Mouse (Mus musculus) liver, postnatal 0 days (tissue): Measurements from ENCODE around the gene Serpina10. TPM values are rescaled to one million over a fixed set of nuclear protein-coding genes. Genes with fewer than 3 reads are reported as not detected.
"Not testable (repeated sequence)": the region's sequence is repeated elsewhere in the genome, so short reads cannot be mapped to it uniquely, and the experiment has no call there.

Source experiments
- ATAC-seq: fragments of 200-750 bp; cut with Nextera tagmentation; 2 replicates; pipeline ENCODE4 v1.8.0; 2017; ENCODE audit warnings: mild to moderate bottlenecking, moderate library complexity
- DNase-seq: peaks from one replicate; pipeline ENCODE4 v3.0.0-alpha.2; 2016
- H3K27ac ChIP-seq: fragments of 300-500 bp; sonication (generic); 2 replicates; pipeline ENCODE4 v1.5.1; 2014; ENCODE audit warnings: antibody characterized with exemption, moderate library complexity, mild to moderate bottlenecking, low read depth
- H3K27me3 ChIP-seq: fragments of 300-500 bp; sonication (generic); 2 replicates; pipeline ENCODE4 v1.6.1; 2014; ENCODE audit warnings: low read length, control low read depth, mixed read lengths; ENCODE audit not compliant: insufficient read depth
- H3K36me3 ChIP-seq: fragments of 300-500 bp; sonication (generic); replicated peaks from 2 replicates; pipeline ENCODE4 v1.6.1; 2014; ENCODE audit warnings: mild to moderate bottlenecking, control low read depth, low read length, moderate library complexity, mixed read lengths; ENCODE audit not compliant: insufficient read depth
- H3K4me1 ChIP-seq: fragments of 300-500 bp; sonication (generic); 2 replicates; pipeline ENCODE4 v1.6.1; 2014; ENCODE audit warnings: antibody characterized with exemption, mild to moderate bottlenecking, control low read depth; ENCODE audit not compliant: insufficient read depth
- H3K4me2 ChIP-seq: fragments of 300-500 bp; sonication (generic); 2 replicates; pipeline ENCODE4 v1.6.1; 2014; ENCODE audit warnings: low read depth, mild to moderate bottlenecking, low read length, moderate library complexity, mixed read lengths
- H3K4me3 ChIP-seq: fragments of 300-500 bp; sonication (generic); 2 replicates; pipeline ENCODE4 v1.5.1; 2014; ENCODE audit warnings: low read depth, low read length
- H3K9ac ChIP-seq: fragments of 300-500 bp; sonication (generic); replicated peaks from 2 replicates; pipeline ENCODE4 v1.6.1; 2014; ENCODE audit warnings: mild to moderate bottlenecking, moderate library complexity
- H3K9me3 ChIP-seq: fragments of 300-500 bp; sonication (generic); 2 replicates; pipeline ENCODE4 v1.6.1; 2016; ENCODE audit warnings: mild to moderate bottlenecking, control low read depth, low read length, mixed read lengths
- CTCF ChIP-seq: sonication (generic); IDR thresholded peaks from 2 replicates; pipeline ENCODE4 v1.5.1; 2016; ENCODE audit warnings: antibody characterized with exemption, low read depth
- EP300 ChIP-seq: IDR thresholded peaks from 2 replicates; pipeline ENCODE4 v1.6.1; 2016; ENCODE audit warnings: antibody characterized with exemption, low read depth, mild to moderate bottlenecking
- WGBS: fragments of 180-500 bp; shearing (Covaris S2); extraction: QIAGEN DNeasy Blood & Tissue Kit; methylation state at CpG from one replicate; pipeline ENCODE4 v1.1.7; 2014; ENCODE audit not compliant: insufficient replicate concordance; 5-methylcytosine and 5-hydroxymethylcytosine counted together
- polyA plus RNA-seq: library from polyadenylated mRNA; unstranded; fragments of >200 nt; fragmentation: Nextera tagmentation; extraction: Ambion mirVana; gene quantifications from 2 replicates; pipeline ENCODE4 v1.2.1, GENCODE M21; 2015

Gene Serpina10
- polyA plus RNA-seq, 1 experiment from 2014 or later, result 47.6 TPM

GRCm38 (mm10) chr12:103665286-103665685 is 34.0 kb upstream of the Serpina10 start:
- WGBS, result 71% methylated on average over 3 of the region's 3 CpGs
- Histone ChIP-seq H3K27me3 (no peaks in the 10 kb centered on the region), H3K4me2 (no peak overlapping the region), H3K27ac (no peak overlapping the region), H3K9me3 (0 out of 2 replicates have a peak, but pooled peaks cover 3% of the 10 kb centered on the region), H3K4me3 (no peak overlapping the region), H3K4me1 (0 out of 2 replicates have a peak, but pooled peaks cover 1% of the 10 kb centered on the region), H3K36me3 (no peaks in the 10 kb centered on the region), H3K9ac (no peak overlapping the region)
- TF ChIP-seq EP300 (no peak), CTCF (no peak)
- no peak for DNase-seq
- ATAC-seq, result no peak

- not testable (repeated sequence) for H3K9me3 ChIP-seq, H3K4me1 ChIP-seq, H3K4me2 ChIP-seq, H3K27ac ChIP-seq, H3K4me3 ChIP-seq, DNase-seq, H3K27me3 ChIP-seq, H3K36me3 ChIP-seq, H3K9ac ChIP-seq
- peak; percentile 86 for ATAC-seq
Observed at GRCm38 (mm10) chr12:103662053-103662452, 30.8 kb upstream of the Serpina10 start.

GRCm38 (mm10) chr12:103660076-103660475 is 28.8 kb upstream of the Serpina10 start:
- Histone ChIP-seq H3K4me3 (no peak overlapping the region), H3K36me3 (no peaks in the 10 kb centered on the region), H3K27ac (no peak overlapping the region), H3K4me1 (peaks cover 8% of the 10 kb centered on the region; the same call in 1 of the 2 replicates), H3K9ac (no peak overlapping the region), H3K4me2 (no peak overlapping the region), H3K9me3 (no peaks in the 10 kb centered on the region), H3K27me3 (no peaks in the 10 kb centered on the region)
- no peak for ATAC-seq
- TF ChIP-seq CTCF, result no peak
- TF ChIP-seq EP300, result no peak
- no peak for DNase-seq
- 70% methylated on average over 5 of the region's 5 CpGs for WGBS

GRCm38 (mm10) chr12:103659171-103659570 is 27.9 kb upstream of the Serpina10 start:
- ATAC-seq (no peak), DNase-seq (no peak)
- 65% methylated on average over 2 of the region's 2 CpGs for WGBS
- Histone ChIP-seq H3K36me3 (no peaks in the 10 kb centered on the region), H3K27me3 (no peaks in the 10 kb centered on the region), H3K27ac (no peak overlapping the region), H3K4me3 (no peak overlapping the region), H3K9ac (no peak overlapping the region), H3K4me2 (no peak overlapping the region), H3K4me1 (peaks cover 8% of the 10 kb centered on the region; the same call in 1 of the 2 replicates), H3K9me3 (no peaks in the 10 kb centered on the region)
- TF ChIP-seq EP300, result no peak

GRCm38 (mm10) chr12:103657991-103658390 is 26.7 kb upstream of the Serpina10 start:
- H3K4me3 ChIP-seq, result no peak overlapping the region
- H3K9ac ChIP-seq, result no peak overlapping the region
- DNase-seq, result no peak
- ATAC-seq, result no peak
- H3K4me1 ChIP-seq, result peaks cover 8% of the 10 kb centered on the region; the same call in 1 of the 2 replicates
- TF ChIP-seq EP300, result no peak
- no peaks in the 10 kb centered on the region for H3K9me3 ChIP-seq
- WGBS, result 69% methylated on average over 10 of the region's 10 CpGs
- no peak overlapping the region for H3K4me2 ChIP-seq
- H3K27me3 ChIP-seq, result no peaks in the 10 kb centered on the region
- no peak overlapping the region for H3K27ac ChIP-seq
- H3K36me3 ChIP-seq, result no peaks in the 10 kb centered on the region

- no peak for TF ChIP-seq CTCF
- no peaks in the 10 kb centered on the region for H3K27me3 ChIP-seq
- peaks cover 8% of the 10 kb centered on the region; the same call in 1 of the 2 replicates for H3K4me1 ChIP-seq
- no peak within 1 kb of the TSS for H3K9ac ChIP-seq
- WGBS, result 51% methylated on average over 9 of the region's 9 CpGs
- no peaks in the 10 kb centered on the region for H3K36me3 ChIP-seq
- H3K9me3 ChIP-seq, result no peaks in the 10 kb centered on the region
- no peak within 1 kb of the TSS for H3K4me3 ChIP-seq
- no peak within 1 kb of the TSS for H3K27ac ChIP-seq
- DNase-seq, result no peak
- ATAC-seq, result no peak
- no peak within 1 kb of the TSS for H3K4me2 ChIP-seq
Observed at GRCm38 (mm10) chr12:103656848-103657626, 25.8 kb upstream of the Serpina10 start, which contains the start of gene Serpina6. Gene Serpina6, minus strand, starts transcription at chr12:103657212.
